Mouse (Mus musculus) thymus, adult 2 months (tissue): ENCODE results near the gene Ick. TPM values are rescaled to one million over a fixed set of nuclear protein-coding genes. Genes with fewer than 3 reads are reported as not detected.

Experiments
- DNase-seq: peaks from one replicate; pipeline ENCODE4 v3.0.0; 2021
- H3K27ac ChIP-seq: fragments of 200-500 bp; 2 replicates; pipeline ENCODE4 v1.5.1; 2012; ENCODE audit warnings: low read length, control low read depth; ENCODE audit not compliant: control insufficient read depth, insufficient read depth
- H3K27me3 ChIP-seq: fragments of 200-500 bp; 2 replicates; pipeline ENCODE4 v1.6.1; 2012; ENCODE audit warnings: mild to moderate bottlenecking, low read length, moderate library complexity, mixed read lengths; ENCODE audit not compliant: control insufficient read depth, insufficient read depth
- H3K36me3 ChIP-seq: fragments of 200-500 bp; 2 replicates; pipeline ENCODE4 v1.6.1; 2012; ENCODE audit warnings: mild to moderate bottlenecking, low read length, moderate library complexity; ENCODE audit not compliant: control insufficient read depth, insufficient read depth
- H3K4me1 ChIP-seq: fragments of 200-500 bp; replicated peaks from 2 replicates; pipeline ENCODE4 v1.6.1; 2012; ENCODE audit warnings: low read length; ENCODE audit not compliant: control insufficient read depth, insufficient read depth
- H3K4me3 ChIP-seq: fragments of 200-500 bp; 2 replicates; pipeline ENCODE4 v1.5.1; 2012; ENCODE audit warnings: mild to moderate bottlenecking, low read length, control low read depth, moderate library complexity; ENCODE audit not compliant: control insufficient read depth, insufficient read depth
- CTCF ChIP-seq: fragments of 200-500 bp; IDR thresholded peaks from 2 replicates; pipeline ENCODE4 v1.5.1; 2012; ENCODE audit warnings: mild to moderate bottlenecking, control low read depth, low read length, moderate library complexity, borderline replicate concordance; ENCODE audit not compliant: control insufficient read depth, poor library complexity, insufficient read depth; ENCODE audit errors: extremely low read depth
- POLR2A ChIP-seq: fragments of 200-500 bp; IDR thresholded peaks from 2 replicates; pipeline ENCODE4 v1.6.1; 2012; ENCODE audit warnings: mild to moderate bottlenecking, low read length, control low read depth, moderate library complexity; ENCODE audit not compliant: control insufficient read depth, poor library complexity, insufficient read depth; ENCODE audit errors: extremely low read depth
- WGBS: fragments of 180-500 bp; shearing (Covaris S2); methylation state at CpG from one replicate; pipeline ENCODE4 v1.1.7; 2018; 5-methylcytosine and 5-hydroxymethylcytosine counted together
- polyA plus RNA-seq: library from polyadenylated mRNA; depleted of rRNA; stranded (reverse); fragments of >200 nt; gene quantifications from 2 replicates; pipeline ENCODE4 v1.2.3, GENCODE M21; 2012

Gene Ick
- polyA plus RNA-seq, 1 experiment = 14.5 TPM

- H3K27ac ChIP-seq = peak overlapping the region; percentile 19
Observed at GRCm38 (mm10) chr9:78100956-78101355, 8.0 kb upstream of the Ick start.

GRCm38 (mm10) chr9:78101431-78101830 is 7.6 kb upstream of the Ick start:
- no peak for TF ChIP-seq POLR2A
- TF ChIP-seq CTCF = no peak
- H3K27me3 ChIP-seq = no peaks in the 10 kb centered on the region
- peaks cover 15% of the 10 kb centered on the region for H3K4me1 ChIP-seq
- WGBS = 3% methylated on average over 4 of the region's 4 CpGs
- H3K36me3 ChIP-seq = peaks cover 45% of the 10 kb centered on the region
- peak; percentile 37 for DNase-seq
- H3K27ac ChIP-seq = peak overlapping the region; percentile 91
- H3K4me3 ChIP-seq = no peak overlapping the region

More at GRCm38 (mm10) chr9:78100956-78101355, 8.0 kb upstream of the Ick start:
- Histone ChIP-seq H3K27me3 (no peaks in the 10 kb centered on the region), H3K4me1 (peaks cover 15% of the 10 kb centered on the region), H3K4me3 (no peak overlapping the region), H3K36me3 (peaks cover 46% of the 10 kb centered on the region)
- no peak for DNase-seq
- TF ChIP-seq POLR2A = no peak
- TF ChIP-seq CTCF = no peak
- WGBS = 6% methylated on average over 5 of the region's 5 CpGs

GRCm38 (mm10) chr9:78103965-78104560 is 4.9 kb upstream of the Ick start:
- H3K4me3 ChIP-seq = no peak overlapping the region
- no peaks in the 10 kb centered on the region for H3K27me3 ChIP-seq
- TF ChIP-seq CTCF (no peak), POLR2A (no peak)

GRCm38 (mm10) chr9:78104973-78105372 is 4.0 kb upstream of the Ick start:
- H3K27me3 ChIP-seq = no peaks in the 10 kb centered on the region
- DNase-seq = no peak
- peaks cover 15% of the 10 kb centered on the region for H3K4me1 ChIP-seq
- peaks cover 11% of the 10 kb centered on the region for H3K36me3 ChIP-seq
- TF ChIP-seq CTCF = no peak
- no peak for TF ChIP-seq POLR2A
- 92% methylated on average over 6 of the region's 6 CpGs for WGBS
- H3K27ac ChIP-seq = no peak overlapping the region
- no peak overlapping the region for H3K4me3 ChIP-seq

More at GRCm38 (mm10) chr9:78103965-78104560, 4.9 kb upstream of the Ick start:
- no peak for DNase-seq
- Histone ChIP-seq H3K36me3 (peaks cover 18% of the 10 kb centered on the region), H3K27ac (no peak overlapping the region), H3K4me1 (peaks cover 15% of the 10 kb centered on the region)
- 95% methylated on average over 8 of the region's 8 CpGs for WGBS

- Histone ChIP-seq H3K27ac (no peak overlapping the region), H3K4me1 (peaks cover 12% of the 10 kb centered on the region), H3K4me3 (no peak overlapping the region), H3K36me3 (peaks cover 7% of the 10 kb centered on the region), H3K27me3 (no peaks in the 10 kb centered on the region)
- no peak for DNase-seq
- TF ChIP-seq CTCF = no peak
- no peak for TF ChIP-seq POLR2A
- 92% methylated on average over 6 of the region's 6 CpGs for WGBS
Observed at GRCm38 (mm10) chr9:78105501-78105932, 3.5 kb upstream of the Ick start.

- no peak for DNase-seq
- TF ChIP-seq CTCF (no peak), POLR2A (no peak)
- Histone ChIP-seq H3K4me1 (peaks cover 4% of the 10 kb centered on the region), H3K27ac (no peak overlapping the region), H3K27me3 (no peaks in the 10 kb centered on the region), H3K4me3 (no peak overlapping the region), H3K36me3 (peaks cover 7% of the 10 kb centered on the region)
- WGBS = 92% methylated on average over 4 of the region's 4 CpGs
Observed at GRCm38 (mm10) chr9:78106821-78107220, 2.2 kb upstream of the Ick start.
